Mouse (Mus musculus): Measurements from ENCODE around the gene Borcs5.

Gene Borcs5

DNA sequence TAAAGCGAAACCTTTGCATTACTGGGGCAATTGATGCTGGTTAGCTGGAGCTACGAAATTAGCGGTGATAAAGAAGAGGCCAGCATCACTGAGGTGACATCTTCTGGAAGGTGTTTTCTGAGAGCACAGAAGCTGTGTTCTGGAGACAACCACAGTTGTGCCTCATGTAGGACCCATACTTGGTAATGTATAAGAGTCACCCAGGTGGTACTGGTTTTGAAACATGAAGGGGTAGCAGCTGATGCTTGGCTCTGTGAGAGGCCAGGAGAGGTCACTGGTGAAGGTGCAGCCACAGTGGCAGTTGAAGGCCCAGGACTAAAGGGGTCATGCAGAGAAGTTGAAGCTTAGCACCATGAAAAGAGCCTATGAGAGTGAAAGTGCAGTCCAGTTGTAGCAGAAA, at the start of gene Borcs5:
Gene Borcs5 (plus strand): TSS at position 301 of the 400 bp plus-strand sequence.
- DNase-seq (ENCODE audit: low spot score) = no peak

- no peak for DNase-seq (ENCODE audit: low spot score)
Measured at GRCm38 (mm10) chr6:134591614-134592013, 47.7 kb upstream of the Borcs5 start.

GRCm38 (mm10) chr6:134594569-134595442, 44.5 kb upstream of the Borcs5 start:
- DNase-seq (ENCODE audit: low spot score) = no peak

DNA sequence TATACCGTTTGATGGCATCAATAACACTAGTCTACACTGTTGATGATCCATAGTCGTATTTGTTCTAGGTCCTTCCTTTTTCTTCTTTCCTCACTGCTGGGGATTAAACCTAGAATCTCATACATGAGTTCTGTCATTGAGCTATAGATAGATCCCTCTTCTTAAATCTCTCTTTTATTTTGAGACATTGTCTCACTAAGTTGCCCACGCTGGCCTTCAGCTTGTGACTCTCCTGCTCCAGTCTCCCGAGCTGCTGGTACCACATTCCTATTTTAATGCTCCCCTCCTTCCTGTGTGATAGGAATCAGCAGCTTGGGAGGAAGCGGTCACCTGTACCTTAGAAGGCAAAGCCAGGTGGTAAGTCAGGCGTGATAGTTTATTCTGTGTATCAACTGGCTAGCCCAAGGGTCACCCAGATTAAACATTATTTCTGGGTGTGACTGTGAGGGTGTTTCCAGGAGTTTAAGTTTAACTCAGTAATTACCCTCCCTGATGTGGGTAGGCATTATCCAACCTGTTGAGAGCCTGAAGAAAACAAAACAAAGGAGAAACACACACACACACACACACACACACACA, 41.6 kb upstream of the Borcs5 start:
- DNase-seq (ENCODE audit: low spot score) = no peak

DNA sequence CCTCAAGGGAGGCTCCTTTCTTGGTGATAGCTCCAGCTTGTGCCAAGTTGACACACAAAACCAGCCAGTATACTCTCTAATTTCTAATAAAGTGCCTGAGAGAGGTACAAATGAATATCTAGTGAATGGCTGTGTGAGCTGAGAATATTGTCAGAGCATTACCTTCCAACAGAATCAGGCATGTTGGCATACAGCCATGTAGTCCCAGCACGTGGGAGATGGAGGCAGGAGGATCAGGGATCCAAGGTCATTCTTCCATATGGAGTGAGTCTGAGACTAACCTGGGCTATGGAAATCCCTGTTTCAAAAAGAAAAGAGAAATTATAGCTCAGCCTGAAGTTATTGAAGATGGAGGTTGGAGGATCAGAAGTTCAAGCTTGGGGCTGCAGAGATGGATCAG, 40.1 kb upstream of the Borcs5 start:
- no peak for DNase-seq (ENCODE audit: low spot score)

GRCm38 (mm10) chr6:134601130-134601529, 38.2 kb upstream of the Borcs5 start:
- no peak for DNase-seq (ENCODE audit: low spot score)

DNA sequence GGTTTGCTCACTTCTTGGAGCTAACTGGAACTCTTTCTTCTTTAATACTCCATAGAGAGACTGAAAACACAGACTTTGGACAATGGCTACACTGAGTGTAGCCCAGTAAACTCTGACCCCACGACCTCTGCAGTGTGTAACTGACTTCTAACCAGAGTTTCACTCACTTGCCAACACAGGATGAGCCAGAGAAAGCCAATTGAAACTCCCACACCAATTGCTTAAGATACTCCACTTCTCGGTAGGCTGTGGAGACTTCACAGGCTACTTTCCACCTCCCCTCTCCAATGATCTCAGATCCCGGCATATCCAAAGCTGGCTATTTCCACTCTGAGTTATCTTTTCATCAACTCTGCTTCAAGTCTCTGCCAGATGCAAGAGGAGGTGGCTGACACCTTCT, 37.5 kb upstream of the Borcs5 start:
- DNase-seq (ENCODE audit: low spot score) = peak; percentile 34

- peak; percentile 46 for DNase-seq (ENCODE audit: low spot score)
Measured at GRCm38 (mm10) chr6:134602371-134603003, 36.8 kb upstream of the Borcs5 start.

GRCm38 (mm10) chr6:134605196-134605595, 34.1 kb upstream of the Borcs5 start:
- no peak for DNase-seq (ENCODE audit: low spot score)

DNA sequence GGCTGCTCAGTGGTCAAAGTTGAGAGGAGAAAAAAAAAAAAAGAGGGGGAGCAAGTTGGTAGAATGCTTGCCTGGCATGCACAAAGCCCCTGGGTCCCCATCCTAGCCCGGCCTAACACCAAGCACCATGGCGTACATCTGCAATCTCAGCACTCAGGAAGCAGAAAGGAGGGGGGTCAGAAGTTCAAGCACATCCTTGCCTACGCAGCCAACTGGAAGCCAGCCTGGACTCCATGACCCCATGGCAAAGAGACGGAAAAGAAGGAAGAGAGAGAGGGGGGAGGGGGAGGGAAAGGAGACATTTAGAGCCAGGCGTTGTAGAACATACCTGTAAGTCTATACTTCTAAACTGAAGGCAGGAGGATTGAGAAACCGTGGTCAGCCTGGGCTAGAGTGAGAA, 32.8 kb upstream of the Borcs5 start:
- DNase-seq (ENCODE audit: low spot score) = no peak

GRCm38 (mm10) chr6:134606949-134607746, 32.2 kb upstream of the Borcs5 start:
- peak; percentile 75 for DNase-seq (ENCODE audit: low spot score)

DNA sequence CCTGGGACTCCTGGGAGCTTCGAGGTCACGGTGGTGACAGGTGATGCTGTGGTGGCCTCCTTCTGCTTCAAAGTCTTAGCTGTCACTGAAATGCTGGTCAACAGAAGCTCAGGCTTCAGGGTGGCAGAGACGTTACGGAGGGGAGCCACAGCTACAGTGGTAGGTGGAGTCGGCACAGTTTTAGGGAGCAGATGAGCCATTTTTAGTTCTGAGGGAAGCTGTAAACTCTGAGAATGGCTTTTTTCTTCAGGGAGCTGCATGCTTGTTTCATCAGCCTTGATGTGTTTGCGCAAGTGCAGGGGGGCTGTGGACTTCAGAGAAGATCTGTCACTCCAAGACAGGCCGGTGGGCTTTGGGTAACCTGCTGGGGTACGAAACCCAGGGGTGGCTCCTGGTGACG, 28.9 kb upstream of the Borcs5 start:
- no peak for DNase-seq (ENCODE audit: low spot score)

DNA sequence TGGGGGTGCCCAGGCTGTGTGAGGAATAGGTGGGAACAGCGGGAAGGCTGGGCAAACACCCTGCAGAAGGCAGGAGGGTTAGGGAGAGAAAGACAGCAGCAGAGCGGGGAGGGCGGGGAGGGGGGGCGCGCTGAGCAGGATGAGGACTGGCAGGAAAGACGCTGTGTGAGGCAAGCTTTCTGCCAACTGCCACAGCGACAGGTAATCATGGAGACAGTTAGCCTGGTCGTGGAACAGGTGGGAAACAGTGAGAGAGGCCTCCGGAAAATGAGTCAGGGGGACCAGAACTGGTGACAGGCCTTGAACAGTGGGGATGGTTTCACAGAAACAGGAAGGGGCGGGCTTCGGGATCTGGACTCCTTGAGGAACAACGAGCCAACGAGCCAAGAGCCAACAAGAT, 27.4 kb upstream of the Borcs5 start:
- no peak for DNase-seq (ENCODE audit: low spot score)

- no peak for DNase-seq (ENCODE audit: low spot score)
Measured at GRCm38 (mm10) chr6:134614322-134614721, 25.0 kb upstream of the Borcs5 start.

DNA sequence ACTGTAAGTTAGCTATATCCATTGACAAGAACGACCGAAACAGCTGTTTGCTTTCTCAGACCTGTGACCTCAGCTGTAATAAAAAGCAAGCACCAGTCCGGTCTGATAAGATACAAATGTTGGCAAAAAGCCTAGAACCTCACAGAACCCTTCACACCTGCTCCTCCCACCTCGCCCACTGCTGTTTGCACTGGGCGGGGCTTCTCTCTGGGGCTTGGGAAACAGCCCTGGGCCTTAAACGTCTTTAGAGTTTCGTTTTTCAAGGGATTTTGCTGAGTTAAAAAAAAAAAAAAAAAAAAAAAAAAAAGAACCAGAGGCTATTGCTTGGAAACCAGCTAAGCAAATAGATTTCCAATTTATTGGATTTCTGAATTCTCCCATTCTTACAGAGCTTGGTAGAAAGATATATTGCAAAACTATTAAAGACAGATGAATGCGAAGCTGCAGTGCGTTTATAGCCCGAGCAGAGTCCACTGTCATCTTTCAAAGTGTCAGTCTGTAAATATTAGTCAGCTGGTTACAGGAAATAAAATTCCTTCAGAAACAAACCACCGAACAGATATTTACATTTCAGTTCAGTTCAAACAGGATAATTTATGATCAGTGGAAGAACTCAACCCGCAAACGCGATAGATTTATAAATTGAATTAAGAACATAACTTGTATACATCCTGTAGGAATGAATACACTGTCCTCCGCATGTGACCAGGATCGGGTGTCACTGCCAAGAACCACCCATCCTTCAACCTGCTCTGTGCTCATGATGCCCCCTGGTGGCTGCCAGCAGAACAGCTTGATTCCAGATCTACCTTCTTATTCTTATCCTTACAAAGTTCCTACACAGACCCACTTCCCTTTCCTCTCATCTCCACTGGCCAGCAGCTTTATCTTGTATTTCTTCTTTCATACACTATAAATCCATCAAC, 24.3 kb upstream of the Borcs5 start:
- peak; percentile 88 for DNase-seq (ENCODE audit: low spot score)

GRCm38 (mm10) chr6:134617589-134617988, 21.7 kb upstream of the Borcs5 start:
- no peak for DNase-seq (ENCODE audit: low spot score)

DNA sequence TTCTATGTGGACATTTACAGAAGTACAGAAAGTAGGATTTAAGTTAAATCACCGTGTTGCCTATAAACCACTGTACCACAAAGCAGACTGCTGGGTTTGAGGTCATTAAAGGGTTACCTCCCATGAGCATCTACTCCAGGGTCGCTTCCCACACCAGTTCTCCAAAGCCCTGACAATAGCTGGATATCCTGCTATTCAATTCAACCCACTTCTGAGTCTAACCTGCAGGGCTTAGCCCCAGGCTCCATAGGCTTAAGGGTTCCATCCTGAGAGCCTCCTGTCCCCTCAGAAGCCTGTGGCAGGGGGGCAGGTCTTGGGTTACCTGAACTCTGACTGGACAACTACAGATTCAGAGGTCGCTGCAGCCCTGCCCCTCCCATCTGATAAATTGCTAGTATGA, 19.2 kb upstream of the Borcs5 start:
- no peak for DNase-seq (ENCODE audit: low spot score)

DNA sequence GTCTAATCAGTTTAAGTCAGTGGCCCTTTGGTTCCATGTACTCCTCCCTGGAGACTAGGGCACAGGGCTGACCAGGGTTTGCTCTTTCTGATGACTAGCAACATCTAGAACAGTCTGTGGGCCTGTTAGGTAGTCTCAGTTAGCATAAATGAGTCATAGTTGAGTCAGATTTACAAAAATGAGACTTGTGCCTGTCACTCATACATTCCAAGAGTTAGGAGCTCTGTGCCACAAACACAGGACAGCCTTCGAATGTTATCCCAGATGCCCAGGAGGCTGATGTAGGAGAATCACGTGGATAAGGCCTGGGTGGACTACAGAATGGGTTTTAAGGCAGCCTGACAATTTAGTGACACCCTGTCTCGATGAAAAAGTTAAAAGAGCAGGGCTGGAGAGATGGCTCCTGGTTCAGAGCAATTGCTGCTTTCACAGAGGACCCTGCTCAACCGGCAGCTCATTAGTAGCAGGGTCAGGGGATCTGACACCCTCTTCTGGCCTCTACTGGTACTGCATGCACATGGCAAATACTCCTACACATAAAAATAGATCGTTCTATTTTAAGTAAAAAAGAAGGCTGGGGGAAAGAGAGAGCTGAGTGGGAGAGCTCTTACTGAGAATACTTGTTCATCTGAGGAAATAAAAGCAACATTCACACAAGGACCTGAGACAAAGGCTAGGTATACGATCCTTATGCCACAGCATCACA, 18.3 kb upstream of the Borcs5 start:
- peak; percentile 41 for DNase-seq (ENCODE audit: low spot score)

- no peak for DNase-seq (ENCODE audit: low spot score)
Measured at GRCm38 (mm10) chr6:134621552-134621949, 17.8 kb upstream of the Borcs5 start.

DNA sequence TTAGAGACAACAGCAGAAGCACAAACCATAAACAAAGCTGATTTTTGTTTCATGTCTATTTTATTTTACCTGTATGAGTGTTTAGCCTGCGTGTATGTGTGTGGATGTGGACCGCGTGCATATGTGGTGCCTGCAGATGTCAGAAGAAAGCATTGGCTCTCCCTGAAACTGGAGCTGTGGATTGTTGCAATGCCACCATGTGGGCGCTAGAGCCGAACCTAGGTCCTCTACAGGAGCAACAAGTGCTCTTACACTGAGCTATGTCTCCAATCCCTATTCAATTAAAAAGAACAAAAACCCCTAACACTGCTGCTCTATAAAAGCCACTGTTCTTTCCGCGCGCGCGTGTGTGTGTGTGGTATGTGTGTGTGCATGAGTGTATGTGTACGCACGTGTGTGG, 13.9 kb upstream of the Borcs5 start:
- no peak for DNase-seq (ENCODE audit: low spot score)

DNA sequence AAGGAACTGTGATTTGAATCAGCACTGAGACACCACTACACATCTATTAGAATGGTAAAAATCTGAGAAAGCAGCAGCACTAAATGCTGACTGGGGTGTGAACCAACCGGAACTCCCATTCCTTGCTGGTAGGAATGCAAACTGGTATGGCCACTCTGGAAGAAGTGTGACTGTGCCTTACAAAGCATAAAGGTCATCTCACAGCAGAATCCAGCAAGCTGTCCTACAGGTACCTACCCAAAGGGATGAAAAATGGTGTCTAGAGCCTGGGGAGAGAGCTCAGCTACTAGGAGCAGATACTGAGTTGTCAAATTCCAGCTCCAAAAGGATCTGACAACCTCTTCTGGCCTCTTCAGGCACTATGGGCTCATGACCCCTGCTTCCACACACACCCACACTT, 12.7 kb upstream of the Borcs5 start:
- DNase-seq (ENCODE audit: low spot score) = no peak

Measured in embryo, embryonic 10.5 days (tissue).